Mouse (Mus musculus): Measurements from ENCODE around the gene Plxnc1.

DNA sequence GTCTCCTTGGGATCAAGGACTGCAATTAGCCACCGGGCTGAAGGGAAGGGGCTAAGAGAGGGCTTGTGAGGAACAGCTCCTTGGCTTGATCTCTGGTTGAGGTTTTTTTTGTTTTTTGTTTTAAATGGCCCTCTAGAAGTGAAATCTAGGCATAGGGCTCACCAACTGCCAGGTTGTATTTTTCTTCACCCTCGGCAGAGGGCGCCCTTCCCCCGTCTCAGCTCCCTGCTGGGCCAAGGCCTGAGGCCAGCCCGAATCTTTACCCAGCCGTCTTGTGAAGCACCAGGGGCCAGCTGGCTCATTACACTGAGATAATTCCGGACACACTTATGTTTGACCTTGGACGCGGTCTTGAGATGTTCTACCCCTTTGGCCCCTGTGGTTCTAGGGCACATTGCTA, 47.5 kb upstream of the Plxnc1 start:
- TF ChIP-seq CTCF (IDR thresholded peaks at IDR 0.05; ENCODE audit: low read depth) (peak; percentile 82), EP300 (IDR thresholded peaks at IDR 0.05; ENCODE audit: low read depth) (0 out of 2 replicates have a peak, but pooled peaks have one; percentile 29)

All from heart, postnatal 0 days (tissue).